Mouse (Mus musculus): ENCODE measurements around the gene Rab5c.

DNA sequence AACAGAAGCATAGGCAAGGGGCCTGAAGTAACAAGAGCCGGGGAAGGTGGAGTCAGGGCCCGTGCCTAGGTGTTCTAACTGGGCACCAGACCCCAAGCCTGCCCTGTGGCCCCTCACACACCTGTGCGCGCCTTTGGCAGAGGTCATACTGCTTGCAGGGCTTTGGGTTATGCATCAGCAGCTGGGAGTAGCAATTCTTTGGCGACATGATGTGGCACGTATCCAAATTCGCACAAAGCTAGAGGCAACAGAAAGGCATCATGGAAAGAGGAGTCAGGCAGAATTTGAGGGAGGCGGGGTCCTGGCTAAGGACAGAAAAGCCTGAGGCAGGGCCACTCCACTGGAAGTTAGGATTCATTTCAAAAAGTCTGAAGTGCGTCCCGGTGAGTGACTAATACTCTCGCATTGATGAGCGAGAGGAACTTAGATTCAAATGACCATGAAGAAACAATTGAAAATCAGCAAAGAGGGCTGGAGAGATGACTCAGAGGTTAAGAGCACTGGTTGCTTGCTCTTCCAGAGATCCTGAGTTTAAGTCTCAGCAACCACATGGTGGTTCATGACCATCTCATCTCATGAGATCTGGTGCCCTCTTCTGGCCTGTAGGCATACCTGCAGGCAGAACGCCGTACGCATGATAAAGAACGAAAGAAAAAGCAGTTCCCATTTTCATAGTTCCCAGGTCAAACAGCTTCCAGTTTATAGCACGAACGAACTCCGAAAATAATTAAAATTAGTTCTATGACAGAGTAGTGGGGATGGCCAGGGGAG, 35.7 kb downstream of the Rab5c start:
- TF ChIP-seq EP300 (IDR thresholded peaks at IDR 0.05; ENCODE audit: low read depth) = no peak
- TF ChIP-seq CTCF (IDR thresholded peaks at IDR 0.05; ENCODE audit: low read depth) = peak; percentile 93

All from liver, embryonic 14.5 days (tissue).